Mouse (Mus musculus): ENCODE results near the gene Riox1. TPM values are rescaled to one million over a fixed set of nuclear protein-coding genes. Genes with fewer than 3 reads are reported as not detected.

Gene Riox1
- total RNA-seq, 2 experiments from 2014 or later, result 10.1 to 13.4 TPM

DNA sequence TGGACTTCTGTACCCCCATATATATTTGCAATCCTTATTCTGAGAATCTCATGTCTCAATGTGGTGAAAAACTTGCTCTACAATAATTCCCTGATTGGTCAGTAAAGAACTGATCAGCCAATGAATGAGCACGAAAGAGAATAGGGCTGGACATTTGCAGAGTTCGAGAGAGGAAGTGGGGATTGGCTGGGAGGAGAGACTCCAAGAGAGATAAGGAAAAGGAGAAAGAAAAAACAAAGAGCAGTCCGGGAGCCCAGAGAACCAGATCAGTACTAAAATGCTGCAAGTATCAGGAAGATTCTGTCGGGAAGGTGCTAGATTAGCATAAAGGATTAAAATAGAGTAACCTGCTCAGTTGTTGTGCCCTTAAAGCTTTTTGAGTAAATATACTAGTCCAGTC is 1.4 kb upstream of the Riox1 start:
- ATAC-seq (ENCODE audit: poor library complexity, severe bottlenecking), result 0 out of 2 replicates have a peak, but pooled peaks have one; percentile 20

DNA sequence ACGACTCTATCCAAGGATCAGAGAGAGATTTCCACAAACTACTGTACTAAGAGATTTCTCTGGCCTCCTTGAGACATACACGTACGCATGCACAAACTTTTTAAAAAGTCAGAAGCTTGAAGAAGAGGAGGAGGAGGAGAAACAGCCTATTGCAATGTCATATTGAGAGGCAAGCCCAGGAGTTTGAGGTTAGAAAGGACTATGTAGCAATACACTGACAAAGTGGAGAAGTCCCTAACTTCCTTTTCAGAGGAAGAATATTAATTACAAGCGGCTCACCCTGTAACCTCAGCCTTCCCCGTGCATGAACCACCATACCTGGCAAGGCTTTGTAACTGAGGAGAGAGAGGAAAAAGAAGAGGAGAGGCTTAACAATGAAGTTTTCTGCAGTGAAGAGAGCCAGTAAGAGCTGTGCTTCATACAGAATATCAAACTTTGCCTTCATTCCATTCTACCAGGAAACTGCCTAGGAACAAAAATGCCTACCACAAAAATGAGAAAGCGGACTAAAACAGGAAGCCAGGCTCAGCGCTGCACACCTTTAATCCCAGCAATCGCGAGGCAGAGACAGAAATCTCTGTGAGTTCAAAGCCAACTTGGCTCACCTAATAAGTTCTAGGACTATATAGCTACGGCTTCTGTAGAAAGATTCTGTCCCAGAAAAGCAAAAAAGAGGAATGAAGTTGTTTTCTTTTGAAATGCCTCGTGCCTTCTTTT is 474 bp upstream of the Riox1 start:
- ATAC-seq (ENCODE audit: poor library complexity, severe bottlenecking), result peak; percentile 66

DNA sequence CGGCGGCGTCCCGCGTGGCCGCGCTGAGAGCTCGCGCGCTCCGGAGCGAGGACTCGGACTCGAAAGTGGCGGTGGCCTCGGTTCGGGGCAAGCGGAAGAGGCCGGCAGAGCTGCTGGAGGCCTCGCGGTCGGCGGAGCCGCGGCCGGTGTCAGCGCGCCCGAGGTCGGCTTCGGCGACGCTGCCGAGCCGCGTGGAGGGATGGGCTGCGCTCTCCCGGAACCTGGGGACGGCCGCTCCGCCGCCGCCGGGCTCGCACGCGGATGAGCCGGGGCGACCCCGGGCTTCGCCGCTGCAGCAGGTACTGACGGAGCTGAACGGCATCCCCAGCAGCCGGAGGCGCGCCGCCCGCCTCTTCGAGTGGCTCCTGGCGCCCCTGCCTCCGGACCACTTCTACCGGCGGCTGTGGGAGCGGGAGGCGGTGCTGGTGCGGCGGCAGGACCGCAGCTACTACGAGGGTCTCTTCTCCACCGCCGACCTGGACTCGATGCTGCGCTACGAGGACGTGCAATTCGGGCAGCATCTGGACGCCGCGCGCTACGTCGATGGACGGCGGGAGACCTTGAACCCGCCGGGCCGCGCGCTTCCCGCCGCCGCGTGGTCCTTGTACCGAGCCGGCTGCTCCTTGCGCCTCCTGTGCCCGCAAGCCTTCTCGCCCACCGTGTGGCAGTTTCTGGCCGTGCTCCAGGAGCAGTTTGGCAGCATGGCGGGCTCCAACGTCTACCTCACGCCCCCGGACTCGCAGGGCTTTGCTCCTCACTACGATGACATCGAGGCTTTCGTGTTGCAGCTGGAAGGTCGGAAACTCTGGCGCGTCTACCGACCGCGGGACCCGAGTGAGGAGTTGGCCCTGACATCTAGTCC is 663 bp downstream of the Riox1 start:
- no peak; the same call in 1 of the 2 replicates for ATAC-seq (ENCODE audit: poor library complexity, severe bottlenecking)

DNA sequence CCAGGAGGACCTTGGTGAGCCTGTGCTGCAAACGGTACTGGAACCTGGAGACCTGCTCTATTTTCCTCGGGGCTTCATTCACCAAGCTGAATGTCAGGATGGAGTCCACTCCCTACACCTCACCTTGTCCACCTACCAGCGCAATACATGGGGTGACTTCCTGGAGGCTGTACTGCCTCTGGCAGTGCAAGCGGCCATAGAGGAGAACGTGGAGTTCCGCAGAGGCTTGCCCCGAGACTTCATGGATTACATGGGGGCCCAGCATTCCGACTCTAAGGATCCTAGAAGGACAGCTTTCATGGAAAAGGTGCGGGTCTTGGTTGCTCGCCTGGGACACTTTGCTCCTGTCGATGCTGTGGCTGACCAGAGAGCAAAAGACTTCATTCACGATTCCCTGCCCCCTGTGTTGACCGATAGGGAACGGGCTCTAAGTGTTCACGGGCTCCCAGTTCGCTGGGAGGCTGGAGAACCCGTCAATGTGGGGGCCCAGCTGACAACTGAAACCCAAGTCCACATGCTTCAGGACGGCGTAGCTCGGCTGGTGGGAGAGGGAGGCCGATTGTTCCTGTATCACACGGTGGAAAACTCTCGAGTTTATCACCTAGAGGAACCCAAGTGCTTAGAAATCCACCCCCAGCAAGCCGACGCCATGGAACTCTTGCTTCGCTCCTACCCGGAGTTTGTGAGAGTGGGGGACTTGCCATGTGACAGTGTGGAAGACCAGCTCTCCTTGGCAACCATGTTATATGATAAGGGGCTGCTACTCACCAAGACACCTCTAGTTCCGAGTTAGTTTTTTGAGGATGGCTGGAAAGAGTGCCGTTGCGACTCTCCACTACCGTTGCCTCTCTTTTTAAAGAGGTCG is 1.5 kb downstream of the Riox1 start:
- ATAC-seq (ENCODE audit: poor library complexity, severe bottlenecking), result no peak

DNA sequence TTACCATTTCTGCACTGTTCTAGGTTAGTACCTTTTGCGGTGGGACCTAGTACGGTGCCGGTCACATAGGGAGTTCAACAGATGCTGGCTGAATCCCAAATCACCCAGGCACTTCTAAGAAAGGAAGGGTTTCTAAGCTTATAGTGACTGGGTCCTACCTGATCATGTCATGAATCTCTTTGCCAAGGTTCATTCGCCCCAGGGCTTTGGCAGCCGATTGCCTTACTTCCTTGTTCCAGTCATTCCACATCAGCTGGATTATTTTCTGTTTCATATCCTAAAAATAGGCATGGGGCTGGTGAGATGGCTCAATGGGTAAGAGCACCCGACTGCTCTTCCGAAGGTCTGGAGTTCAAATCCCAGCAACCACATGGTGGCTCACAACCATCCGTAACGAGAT is 7.9 kb downstream of the Riox1 start:
- ATAC-seq (ENCODE audit: poor library complexity, severe bottlenecking), result no peak

DNA sequence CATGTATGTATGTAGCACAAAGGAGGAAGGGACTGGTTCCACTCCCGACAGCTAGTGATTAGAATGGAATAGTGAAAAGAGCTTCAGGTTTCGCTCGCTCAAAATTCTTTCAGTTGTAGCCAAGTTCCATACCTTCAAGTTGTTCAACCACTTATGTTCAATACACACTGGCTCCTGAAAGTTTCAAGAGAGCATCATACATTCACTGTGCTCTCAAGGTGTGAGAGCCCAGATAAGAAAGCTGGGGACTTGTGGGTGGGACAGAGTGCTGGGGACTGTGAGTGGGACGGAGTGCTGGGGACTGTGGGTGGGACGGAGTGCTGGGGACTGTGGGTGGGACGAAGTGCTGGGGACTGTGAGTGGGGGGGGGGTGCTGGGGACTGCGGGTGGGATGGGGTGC is 14.8 kb downstream of the Riox1 start:
- no peak for ATAC-seq (ENCODE audit: poor library complexity, severe bottlenecking)

DNA sequence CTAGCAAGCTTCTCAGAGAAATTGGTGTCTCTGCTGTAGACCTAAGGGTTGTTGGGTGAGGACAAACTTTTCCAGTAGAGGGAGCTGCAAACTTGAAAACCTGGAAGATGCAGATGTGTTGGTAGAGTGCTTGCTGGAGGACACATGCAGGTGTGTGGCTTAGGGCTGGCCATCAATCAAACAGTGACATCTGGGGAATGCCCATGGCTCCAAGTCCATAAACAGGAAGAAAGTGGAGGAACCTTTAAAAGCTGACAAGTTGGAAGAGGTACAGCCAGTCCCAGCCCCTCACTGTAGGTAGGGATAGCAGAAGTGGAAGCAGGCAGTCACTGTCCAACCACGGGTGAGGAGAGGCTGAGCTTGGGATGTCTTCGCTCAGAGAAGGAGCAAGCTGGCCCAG is 21.7 kb downstream of the Riox1 start:
- peak; percentile 89 for ATAC-seq (ENCODE audit: poor library complexity, severe bottlenecking)

DNA sequence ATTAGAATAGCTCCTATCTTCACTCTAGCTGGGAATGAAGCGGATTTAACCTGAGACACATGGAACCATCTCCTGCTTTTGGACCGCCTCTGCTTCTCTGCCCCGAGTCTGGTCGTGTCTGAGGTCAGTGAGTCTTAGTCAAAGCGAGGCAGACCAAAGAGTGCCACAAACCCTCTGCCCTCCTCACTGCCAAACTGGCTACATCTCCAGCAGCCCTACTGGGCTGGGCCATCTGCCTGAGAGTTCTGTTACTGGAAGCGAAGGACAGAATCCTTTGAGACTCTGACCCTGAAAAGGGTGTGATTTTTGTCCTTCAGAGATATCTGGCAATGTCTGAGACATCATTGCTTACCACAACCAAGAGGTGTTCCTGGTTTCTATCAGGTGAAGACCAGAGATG is 28.5 kb downstream of the Riox1 start:
- no peak for ATAC-seq (ENCODE audit: poor library complexity, severe bottlenecking)

DNA sequence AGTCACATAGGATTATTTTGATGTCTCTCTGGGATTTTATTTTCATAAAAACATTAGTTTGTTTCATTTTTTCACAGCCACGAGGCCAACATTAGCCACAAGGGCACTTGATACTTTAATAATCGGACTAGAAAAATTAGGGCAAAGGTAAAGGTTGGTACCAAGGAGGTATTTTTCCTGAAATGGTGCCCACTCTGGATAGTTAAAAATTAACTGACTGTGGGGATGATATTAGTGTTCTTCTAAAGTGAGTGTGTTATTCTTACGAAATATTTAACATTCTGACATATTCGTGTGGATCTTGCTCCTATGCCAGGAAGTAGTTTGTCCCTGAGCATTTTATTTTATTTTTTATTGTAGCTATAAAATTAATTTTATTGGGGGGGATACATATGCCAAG is 31.2 kb downstream of the Riox1 start:
- ATAC-seq (ENCODE audit: poor library complexity, severe bottlenecking), result no peak

DNA sequence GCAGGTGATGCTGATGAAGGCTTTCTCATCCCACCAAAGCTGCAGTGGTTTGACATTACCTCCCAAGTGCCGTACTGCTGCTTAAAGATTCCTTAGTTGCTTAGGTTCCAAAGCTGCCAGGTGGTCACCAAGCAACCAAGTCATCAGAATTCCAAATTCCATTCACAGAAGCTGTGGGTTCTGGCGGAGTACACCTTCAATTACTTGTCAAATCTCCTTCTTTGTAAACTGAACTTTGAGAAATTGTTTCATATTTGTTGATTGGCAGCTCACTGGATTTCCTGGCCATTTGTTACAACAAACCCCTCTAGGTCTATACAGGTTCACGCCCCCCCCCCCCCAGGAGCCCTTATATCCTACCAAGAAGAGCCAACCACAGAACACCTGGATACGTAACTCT is 34.3 kb downstream of the Riox1 start, which contains the start of gene Heatr4:
TSS of gene Heatr4 (minus strand) at position 101 of the 400 bp plus-strand sequence.
- ATAC-seq (ENCODE audit: poor library complexity, severe bottlenecking), result no peak

DNA sequence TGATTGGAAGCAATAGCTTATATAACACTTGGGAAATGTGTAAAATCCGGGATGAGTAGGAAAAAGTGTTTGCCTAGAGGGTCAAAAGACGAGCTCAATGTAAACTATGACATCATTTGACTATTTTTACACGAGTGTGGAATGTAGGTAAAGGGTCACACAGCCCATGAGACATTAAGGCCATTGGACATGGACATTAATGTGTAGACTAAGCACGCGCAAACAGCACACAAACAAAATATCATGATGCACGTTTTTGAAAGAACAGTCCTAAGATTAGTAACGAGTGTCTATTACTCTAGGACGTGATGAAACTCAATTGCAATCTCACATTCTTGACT is 36.8 kb downstream of the Riox1 start:
- no peak for ATAC-seq (ENCODE audit: poor library complexity, severe bottlenecking)

DNA sequence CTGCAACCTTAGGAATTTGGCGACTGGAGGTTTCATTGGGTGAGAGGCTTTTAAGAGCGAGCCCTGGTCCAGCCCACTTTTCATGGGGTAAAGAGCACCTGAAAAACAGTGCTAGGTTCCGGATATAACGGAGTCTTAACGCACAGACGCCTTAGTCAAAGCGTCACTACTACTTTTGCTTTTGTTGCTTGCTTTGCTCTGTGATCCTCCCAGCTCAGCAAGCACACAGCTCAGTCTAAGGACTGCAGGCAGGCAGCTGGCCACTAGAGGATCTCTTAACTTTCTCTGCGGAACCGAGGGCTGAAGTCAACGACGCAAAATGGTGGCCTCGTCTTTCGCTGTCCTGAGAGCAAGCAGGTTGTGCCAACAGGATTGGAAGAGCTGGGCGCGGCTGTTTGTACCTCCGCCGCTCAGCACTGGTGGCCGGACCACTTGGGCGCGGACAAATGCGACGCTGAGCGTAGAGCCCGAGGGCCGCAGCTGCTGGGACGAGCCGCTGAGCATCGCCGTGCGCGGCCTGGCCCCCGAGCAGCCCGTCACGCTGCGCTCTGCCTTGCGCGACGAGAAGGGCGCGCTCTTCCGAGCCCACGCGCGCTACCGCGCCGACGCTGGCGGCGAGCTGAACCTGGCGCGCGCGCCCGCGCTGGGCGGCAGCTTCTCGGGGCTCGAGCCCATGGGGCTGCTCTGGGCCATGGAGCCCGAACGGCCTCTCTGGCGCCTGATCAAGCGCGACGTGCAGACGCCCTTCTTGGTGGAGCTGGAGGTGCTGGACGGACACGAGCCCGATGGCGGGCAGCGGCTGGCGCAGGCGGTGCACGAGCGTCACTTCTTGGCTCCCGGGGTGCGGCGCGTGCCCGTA is 37.4 kb downstream of the Riox1 start, which contains the start of gene Acot2:
TSS of gene Acot2 (plus strand) at position 279 of the 859 bp plus-strand sequence.
- ATAC-seq (ENCODE audit: poor library complexity, severe bottlenecking), result peak; percentile 96

DNA sequence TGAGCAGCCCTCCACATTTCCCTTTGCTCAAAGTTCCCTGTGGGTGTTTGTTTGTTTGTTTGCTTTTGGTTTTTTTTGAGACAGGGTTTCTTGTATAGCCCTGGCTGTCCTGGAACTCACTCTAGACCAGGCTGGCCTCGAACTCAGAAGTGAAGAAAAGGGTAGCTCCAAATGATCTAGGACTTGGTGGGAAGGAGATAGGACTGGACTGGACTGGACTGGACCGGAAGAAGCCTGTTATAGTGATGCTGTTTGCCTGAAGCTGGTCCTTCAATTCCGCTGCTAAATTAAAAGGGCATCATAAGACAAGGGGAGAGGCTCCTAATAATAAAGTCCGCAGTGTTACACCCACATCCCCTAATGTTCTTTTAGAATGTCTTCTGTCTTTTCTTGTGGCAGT is 38.1 kb downstream of the Riox1 start:
- no peak for ATAC-seq (ENCODE audit: poor library complexity, severe bottlenecking)

DNA sequence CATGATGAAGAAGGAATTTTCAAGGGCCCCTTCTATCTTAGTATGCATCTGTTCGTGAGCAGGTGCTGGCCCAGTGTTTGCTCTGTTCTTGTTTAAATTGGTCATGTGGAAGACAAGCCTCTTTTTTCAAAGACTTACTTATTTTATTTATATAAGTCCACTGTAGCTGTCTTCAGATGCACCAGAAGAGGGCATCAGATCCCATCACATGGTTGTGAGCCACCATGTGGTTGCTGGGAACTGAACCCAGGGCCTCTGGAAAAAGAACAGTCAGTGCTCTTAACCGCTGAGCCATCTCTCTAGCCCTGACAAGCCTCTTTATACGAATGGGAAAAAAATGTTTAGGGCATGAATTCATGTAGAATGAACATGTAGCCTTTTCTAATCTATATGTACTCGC is 39.0 kb downstream of the Riox1 start:
- no peak for ATAC-seq (ENCODE audit: poor library complexity, severe bottlenecking)

DNA sequence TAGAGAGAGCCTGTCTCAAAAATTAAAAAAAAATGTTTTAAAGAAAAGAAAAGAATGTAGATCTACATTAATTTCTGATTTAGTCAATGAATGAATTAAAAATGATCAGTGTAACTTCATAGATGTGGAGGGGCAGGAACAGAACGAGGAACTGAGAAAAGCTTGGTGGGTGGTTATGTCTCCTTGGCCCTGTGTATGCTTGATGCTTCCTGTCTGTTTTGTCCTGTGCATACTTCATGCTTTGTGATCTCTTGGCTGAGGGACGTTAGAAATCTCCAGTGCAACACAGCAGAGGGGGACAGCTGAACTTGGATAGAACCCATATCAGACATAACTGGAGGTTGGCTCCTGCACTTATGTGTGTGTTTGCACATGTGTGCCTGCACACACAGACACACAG is 46.8 kb downstream of the Riox1 start:
- no peak for ATAC-seq (ENCODE audit: poor library complexity, severe bottlenecking)

DNA sequence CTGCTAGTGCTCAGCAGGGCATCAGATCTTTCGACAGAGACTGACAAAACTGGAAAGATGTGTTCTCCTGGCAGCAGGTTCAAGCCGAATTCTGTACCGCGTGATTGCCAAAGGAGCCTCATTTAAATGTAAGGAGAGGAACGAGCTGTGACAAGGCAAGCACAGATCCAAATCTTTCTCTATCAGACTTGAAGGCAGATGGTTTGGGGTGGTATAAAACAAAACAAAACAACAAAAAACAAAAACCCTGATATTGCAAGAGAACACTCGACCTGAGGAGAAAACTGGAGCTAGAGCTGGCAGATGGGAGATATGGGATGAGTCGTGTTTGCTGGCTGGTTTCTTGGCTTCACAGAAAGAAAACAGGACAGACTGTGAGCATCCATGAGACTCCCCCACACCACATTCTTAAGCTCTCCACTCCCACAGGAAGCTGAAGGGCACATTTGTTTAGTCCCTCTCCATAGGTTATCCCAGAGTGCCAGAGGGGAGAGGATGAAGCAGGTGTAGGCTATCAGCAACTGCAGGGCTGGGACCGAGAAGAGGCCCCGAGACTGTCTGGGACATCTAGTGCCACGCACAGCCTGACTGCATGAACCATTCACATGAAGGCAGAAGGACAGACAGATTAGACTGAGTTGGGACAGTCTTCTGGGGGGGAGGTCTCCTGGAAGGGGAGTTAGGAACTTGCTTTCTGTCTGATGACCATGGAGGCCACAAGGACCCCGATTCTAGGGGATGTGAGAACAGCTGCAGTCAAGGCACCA is 48.1 kb downstream of the Riox1 start:
- no peak for ATAC-seq (ENCODE audit: poor library complexity, severe bottlenecking)

DNA sequence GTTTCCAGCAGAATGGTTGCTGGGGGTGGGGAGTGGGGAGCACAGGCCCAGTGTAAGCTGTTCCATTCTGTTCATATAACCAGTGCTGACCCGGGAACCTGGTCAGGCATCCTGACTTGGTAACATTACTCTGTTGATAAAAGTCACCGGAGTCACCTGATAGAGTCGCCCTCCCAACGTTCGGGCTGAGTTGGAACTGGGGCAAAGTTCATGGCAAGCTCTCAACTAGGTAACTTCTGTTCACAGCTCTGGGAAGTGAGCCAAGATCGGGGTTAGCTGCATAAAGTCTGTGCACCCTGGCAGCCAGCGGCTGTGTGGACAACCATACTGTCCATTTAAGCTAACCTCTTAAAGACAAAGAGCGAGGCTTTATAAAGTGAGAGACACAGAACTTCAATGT is 48.8 kb downstream of the Riox1 start:
- ATAC-seq (ENCODE audit: poor library complexity, severe bottlenecking), result peak; percentile 24; the same call in 1 of the 2 replicates

DNA sequence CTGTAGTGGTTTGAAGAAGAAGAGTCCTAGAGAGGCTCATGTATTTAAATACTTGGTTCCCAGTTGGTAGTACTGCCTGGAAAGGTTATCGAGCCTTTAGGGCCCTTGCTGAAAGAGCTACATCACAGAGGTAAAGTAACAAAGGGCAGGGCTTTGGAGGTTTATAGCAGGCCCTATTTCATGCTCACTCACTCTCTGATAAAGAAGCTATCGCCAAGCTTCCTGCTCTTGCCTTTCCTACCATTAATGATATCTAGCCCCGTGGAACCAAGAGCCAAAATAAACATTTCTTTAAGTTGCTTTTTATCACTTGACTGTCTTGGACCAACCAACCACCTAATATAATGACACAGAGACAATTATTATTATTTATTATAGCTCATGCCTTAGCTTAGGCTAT is 50.0 kb downstream of the Riox1 start:
- ATAC-seq (ENCODE audit: poor library complexity, severe bottlenecking), result no peak
